Mouse (Mus musculus): Measurements from ENCODE around the gene Dok5.

- TF ChIP-seq POLR2A (IDR thresholded peaks at IDR 0.05; ENCODE audit: control insufficient read depth, low read depth, low read length): no peak
- no peak; the same call in 1 of the 2 replicates for TF ChIP-seq CTCF (IDR thresholded peaks at IDR 0.05; ENCODE audit: control insufficient read depth, insufficient read depth, insufficient replicate concordance, low read depth, low read length)
These were observed 132.4 kb downstream of the Dok5 start for GRCm38 (mm10) chr2:170864043-170864442.
